Mouse (Mus musculus): ENCODE measurements at regions not wholly inside any gene's neighbourhood (a gene's known extent, or its start where the extent isn't known, plus 50 kb on each side); places are given as distances from the start of the nearest gene placed in this dataset.

GRCm38 (mm10) chr10:111558675-111559340 lies 52.7 kb downstream of the Phlda1 start:
- DNase-seq (ENCODE audit: low spot score), result no peak

DNA sequence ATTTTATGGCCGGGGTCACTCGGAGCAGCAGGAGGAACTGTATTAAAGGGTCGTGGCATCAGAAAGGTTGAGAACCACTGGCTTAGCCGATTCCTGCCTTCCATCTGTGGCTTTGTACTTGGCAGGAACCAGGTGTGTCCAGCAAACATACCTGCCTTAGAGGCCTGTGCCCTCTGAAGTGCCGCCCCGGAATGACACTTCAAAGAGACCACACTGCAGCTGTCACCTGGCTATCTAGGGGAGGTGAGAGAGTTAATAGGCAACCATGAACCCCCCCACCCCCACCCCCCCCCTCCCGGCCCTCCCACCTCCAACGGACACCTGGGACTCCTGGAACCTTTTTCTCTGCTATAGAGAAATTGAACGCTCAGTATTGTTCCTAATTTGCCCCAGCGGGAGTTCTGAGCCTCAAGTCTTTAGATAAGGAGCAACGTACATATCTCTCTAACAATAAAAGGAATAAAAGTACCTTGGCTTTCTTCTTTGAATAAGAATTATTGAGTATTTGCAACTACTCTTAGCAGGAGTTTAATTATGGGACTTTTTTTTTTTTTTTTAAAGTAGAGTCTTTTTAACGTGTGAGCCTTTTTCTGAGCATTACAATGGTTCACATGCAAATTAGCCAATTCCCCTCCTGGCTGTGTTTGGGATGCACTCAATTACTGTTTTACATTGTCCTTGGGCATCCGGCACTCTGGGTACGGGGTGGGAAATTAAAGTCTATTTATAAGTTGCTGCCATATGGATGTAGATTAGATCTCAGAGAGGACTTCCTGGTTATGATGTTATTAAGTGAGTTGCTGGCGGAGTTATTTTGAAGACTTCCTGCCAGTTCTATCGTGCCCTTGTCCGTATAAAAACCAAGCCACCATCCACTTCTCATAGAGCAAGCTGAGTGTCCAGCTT lies 53.5 kb downstream of the Phlda1 start:
- no peak for DNase-seq (ENCODE audit: low spot score)

DNA sequence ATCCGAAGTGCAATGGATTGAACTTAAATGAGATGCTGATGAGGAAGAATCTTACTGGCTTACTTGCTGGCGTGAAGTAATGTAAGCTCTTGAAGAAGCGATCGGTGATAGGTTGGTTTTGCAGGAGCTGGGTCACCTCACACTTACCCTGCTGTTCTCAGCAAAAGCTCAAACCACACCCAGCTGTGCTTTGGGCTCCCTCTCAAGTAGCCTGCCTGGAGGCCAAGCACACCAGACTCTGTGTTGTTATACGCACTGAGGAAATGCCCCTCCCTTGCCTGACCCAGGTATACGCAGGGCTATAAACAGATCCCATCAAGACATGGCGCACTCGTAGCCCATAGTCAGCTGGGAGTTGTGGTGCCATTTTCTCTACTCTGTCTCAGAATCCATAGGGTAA lies 56.5 kb downstream of the Phlda1 start:
- no peak for DNase-seq (ENCODE audit: low spot score)

DNA sequence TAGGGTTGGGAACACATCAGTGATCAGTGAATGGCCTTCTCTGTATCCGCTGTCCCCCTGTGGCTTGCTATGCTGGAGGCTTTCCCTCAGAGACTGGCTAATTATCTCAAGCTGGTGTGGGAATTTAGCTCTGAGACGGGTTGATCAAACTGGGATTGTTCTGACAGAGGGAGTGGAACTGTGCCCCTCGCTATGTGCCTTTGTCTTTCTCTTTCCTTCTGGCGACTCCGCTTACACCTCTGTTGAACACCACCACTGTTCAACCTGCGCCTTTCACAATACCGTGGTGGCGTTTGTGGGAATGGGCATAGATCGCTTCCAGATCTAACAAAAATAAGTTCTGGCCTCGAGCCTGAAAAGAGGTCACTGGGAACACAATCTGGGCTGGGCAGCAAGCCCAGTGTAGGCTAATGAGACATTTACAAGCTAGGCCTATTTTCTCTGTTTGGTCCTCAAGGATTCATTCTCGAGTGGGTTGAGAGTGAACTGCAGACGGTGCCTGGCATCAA lies 60.8 kb downstream of the Phlda1 start:
- peak; percentile 56 for DNase-seq (ENCODE audit: low spot score)

- no peak for DNase-seq (ENCODE audit: low spot score)
Observed at GRCm38 (mm10) chr10:111570501-111571258, 64.6 kb downstream of the Phlda1 start.

DNA sequence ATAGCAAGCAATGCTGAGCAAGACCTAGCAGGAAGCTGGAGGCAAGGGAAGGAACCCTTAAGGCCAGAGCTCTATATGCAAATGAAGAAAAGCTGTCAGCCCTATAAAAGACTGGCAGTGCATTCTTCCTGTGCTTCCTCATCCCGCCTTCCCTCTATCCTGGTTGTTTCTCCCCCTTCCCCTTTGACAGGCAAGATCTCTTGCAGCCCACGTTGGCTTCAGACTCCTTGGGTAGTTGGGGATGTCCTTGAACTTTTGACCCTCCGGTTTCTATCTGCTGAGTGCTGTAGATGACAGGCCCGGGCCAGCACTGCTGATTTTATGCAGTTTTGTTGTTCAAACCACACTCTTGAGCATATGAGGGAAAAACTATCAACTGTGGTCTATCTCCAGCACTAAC lies 68.1 kb downstream of the Phlda1 start:
- no peak for DNase-seq (ENCODE audit: low spot score)

- no peak for DNase-seq (ENCODE audit: low spot score)
Observed at GRCm38 (mm10) chr10:111574812-111575211, 68.7 kb downstream of the Phlda1 start.

GRCm38 (mm10) chr10:111575256-111575655 lies 69.2 kb downstream of the Phlda1 start:
- no peak for DNase-seq (ENCODE audit: low spot score)

DNA sequence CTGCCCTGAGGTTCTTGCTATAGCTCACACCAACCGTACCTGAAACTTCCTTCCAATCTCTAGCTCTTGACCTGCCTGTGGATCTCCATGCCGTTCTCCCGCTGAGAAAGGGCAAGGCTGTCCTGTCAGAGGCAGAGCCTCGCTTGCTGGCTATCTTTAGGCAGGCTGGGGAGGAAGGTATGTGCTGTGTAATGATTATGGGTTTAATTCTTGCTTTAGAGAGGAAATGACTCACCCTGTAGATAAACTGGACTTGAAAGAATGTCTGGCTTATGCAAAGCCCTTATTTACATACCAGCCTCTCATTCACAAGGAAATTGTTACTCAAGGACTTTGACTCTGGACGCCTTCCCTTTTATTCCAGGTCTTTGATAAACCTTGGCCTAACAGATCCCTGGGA lies 69.8 kb downstream of the Phlda1 start:
- DNase-seq (ENCODE audit: low spot score), result no peak

GRCm38 (mm10) chr10:111576395-111577069 lies 70.4 kb downstream of the Phlda1 start:
- DNase-seq (ENCODE audit: low spot score), result no peak

DNA sequence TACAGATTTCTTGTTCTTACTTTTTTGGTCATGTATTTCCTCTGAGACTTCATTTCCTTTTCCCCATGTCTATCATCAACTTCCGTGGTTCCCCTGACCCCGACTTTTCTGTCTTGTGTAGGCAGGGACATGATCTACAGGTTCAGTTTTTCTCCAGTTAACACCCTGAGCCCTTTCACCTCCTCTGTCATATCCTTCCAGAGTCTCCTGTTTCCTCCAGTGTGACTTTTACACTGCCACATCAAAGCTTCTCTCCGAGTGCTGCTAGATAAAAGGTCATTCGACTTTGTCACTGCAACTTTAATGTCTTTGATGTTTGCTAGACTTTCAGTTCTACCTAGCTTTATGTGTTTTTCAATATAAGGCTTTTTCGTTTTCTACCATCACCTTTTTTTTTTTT lies 72.5 kb downstream of the Phlda1 start:
- no peak for DNase-seq (ENCODE audit: low spot score)

DNA sequence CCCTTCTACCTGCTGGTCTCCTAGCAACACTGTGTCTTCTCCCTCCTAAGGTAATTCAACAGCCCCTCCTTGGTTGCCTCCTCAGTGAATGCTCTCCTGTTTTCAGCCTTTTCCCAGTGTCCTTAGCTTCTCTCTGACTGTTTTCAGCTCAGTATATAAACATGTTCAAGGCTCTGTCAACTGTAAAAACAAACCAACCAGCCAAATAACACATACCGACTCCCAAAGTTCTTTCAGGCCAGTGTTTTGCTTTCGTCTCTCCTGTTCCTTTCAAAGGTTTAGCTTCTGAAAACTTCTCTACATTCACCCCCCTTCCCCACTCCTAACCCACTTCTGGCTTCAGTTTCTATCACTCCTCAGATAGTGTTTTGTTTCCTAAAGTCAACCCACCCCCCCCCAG lies 73.4 kb downstream of the Phlda1 start:
- no peak for DNase-seq (ENCODE audit: low spot score)

GRCm38 (mm10) chr10:111580401-111581100 lies 74.5 kb downstream of the Phlda1 start:
- no peak for DNase-seq (ENCODE audit: low spot score)

- no peak for DNase-seq (ENCODE audit: low spot score)
Observed at GRCm38 (mm10) chr10:111581847-111582246, 75.8 kb downstream of the Phlda1 start.

GRCm38 (mm10) chr10:111582321-111583123 lies 76.4 kb downstream of the Phlda1 start:
- no peak for DNase-seq (ENCODE audit: low spot score)

GRCm38 (mm10) chr10:111583124-111583743 lies 77.1 kb downstream of the Phlda1 start:
- DNase-seq (ENCODE audit: low spot score), result no peak

- no peak for DNase-seq (ENCODE audit: low spot score)
Observed at GRCm38 (mm10) chr10:111583744-111584152, 77.7 kb downstream of the Phlda1 start.

DNA sequence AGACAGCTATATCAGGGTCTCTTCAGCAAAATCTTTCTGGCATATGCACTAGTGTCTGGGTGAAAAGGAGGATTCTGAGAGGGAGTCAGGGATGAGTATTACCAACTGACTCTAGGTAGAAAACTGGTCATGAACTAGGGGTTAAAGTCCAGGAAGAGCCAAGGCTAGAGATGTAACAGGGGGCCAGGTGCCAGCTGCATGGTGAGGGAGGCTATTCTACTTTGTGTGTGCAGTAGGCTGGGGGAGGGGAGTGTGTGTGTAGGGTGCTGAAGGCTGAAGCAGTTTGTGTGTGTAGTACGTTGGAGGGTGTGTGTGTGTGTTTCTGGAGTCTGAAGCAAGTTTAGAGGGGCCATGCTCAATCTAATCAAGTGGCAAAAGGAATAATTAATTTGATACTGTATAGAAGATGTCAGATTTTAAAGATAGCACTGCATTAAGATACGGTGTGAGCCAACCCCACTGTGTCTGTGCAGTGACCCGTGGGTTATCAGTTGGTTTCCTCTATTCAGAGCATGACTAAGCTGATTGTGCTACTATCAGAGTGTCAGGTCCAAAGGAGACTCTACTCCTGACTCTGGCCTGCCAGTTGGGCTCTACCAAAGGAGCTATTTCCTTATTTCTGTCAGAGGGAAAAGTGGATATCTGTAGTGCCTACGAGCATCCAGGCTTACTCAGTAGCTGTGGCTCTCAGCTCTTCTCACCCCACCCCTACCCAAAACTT lies 82.0 kb downstream of the Phlda1 start:
- no peak for DNase-seq (ENCODE audit: low spot score)

- no peak for DNase-seq (ENCODE audit: low spot score)
Observed at GRCm38 (mm10) chr10:111589186-111589585, 83.1 kb downstream of the Phlda1 start.

All from layer of hippocampus, adult 9-10 months (tissue).